Mouse (Mus musculus) lung, postnatal 36 days (tissue): ENCODE data around the gene Antxr1.

Source experiments
- DNase-seq: peaks from one replicate; pipeline ENCODE4 v3.0.0; 2022; ENCODE audit warnings: mixed read lengths

Gene Antxr1

DNA sequence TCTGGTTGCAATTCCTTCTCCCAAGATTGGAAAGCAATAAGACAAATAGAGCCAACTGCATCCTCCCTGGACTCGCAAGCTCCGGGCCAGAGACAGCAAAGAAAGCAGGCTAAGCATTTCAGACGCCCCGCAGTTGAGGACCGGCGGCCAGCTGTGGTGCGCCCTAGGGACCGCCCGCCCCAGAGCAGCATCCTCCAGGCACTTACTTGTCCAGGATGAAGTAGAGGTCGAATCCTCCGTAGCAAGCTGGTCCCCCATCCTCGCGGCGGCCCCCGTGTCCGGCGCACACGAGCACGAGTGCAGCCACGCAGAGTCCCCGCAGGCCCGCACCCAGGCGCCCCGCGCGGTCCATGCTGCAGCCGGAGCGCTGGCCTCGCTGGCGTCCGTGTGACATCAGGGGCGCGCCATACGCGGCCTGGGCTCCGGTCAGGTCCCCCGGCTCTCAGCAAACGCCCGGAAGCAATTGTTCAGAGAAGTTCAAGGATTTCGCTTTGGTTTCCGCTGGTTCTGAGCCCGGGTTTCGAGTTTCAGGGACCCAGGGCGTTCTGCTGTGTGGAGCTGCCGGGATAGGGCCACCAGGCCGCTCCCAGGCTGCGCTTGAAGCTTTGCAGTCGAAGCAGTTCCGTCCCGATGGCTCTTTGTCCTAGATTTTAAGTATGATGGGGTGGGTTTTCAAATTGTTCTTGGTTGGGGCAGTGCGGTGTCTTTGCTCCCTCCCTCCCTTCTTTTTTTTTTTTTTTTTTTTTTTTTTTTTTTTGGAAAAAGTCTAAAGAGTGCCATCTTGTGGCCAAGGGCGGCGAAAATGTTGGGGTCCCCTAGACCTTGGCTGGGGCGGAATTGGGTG is at the start of gene Antxr1:
Gene Antxr1, minus strand, starts transcription at position 731 of the 844 bp plus-strand sequence.
- DNase-seq: peak; percentile 58

DNA sequence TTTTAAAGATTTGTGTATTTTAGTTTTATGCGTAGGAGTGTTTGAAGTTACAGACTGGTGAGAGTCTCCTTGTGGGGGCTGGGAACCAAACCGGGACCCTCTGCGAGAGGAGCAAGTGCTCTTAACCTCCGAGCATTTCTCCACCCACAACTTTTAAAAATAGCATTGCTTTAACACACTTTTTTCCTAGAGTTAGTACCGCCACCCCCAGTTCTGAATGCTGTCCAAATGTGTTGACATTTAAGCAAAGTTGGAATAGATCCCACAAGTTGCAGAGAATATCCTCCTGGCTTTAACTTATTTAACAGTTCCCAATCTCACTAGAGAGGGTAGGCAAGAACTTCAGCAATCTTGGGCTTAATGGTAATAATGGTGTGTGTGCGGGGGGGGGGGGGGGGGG is 49.1 kb upstream of the Antxr1 start:
- no peak for DNase-seq

DNA sequence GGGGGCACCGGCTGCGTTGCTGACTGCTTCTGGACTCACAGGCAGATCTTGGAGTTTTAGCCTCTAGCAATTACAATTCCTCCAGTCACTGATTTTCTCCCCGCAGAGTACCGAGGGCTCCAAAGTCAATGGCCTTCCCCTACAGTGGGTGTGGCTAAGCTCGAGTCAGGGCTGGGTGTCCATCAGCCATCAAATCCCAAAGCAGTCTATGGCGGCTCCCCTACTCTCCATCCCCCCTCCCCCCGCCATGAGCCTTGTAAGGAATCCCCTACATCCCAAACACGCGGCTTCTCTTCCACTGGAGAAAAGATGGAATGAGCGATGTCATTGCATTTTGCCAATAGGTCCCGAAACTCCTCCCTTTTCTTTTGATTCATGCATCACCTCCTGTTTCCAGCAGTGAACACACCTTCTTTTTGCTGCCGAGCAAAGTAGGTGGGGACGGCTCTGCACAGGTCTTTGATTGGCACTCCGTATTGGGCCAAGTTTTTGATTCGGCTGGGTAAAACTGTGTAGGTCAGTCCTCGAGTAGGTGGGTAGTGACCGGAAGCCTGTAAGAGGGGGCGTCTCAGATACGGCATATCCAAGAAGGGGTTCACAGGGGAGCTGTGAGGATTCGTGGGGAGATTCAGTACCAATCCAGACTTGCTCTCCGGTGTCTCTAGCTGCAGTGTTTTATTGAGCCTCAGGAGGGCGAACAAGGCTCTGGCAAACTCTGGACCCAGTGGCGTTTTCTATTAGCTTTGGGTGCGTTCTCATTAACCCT is 48.5 kb upstream of the Antxr1 start:
- DNase-seq: peak; percentile 61

DNA sequence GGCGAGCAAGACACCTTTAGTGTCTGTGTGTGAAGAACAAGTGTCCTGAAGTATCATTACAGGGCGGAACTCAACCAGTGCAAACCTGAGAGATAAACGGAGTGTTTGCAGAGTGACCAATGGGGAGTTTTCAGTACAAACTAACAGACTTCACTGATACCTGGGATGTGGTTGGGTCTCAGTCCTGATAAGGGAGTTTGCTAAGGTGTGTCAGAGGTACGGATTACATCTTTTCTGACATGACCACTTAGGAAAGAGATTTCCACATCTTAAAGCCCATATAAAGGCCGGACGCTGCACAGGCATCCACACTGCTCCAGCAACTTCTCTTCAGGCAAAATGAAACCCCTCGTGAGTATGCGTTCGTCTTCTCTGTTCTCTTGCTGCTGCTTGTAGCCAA is 37.4 kb upstream of the Antxr1 start, which contains the start of gene Gkn2:
Gene Gkn2, plus strand, starts transcription at position 301 of the 400 bp plus-strand sequence.
- DNase-seq: no peak

DNA sequence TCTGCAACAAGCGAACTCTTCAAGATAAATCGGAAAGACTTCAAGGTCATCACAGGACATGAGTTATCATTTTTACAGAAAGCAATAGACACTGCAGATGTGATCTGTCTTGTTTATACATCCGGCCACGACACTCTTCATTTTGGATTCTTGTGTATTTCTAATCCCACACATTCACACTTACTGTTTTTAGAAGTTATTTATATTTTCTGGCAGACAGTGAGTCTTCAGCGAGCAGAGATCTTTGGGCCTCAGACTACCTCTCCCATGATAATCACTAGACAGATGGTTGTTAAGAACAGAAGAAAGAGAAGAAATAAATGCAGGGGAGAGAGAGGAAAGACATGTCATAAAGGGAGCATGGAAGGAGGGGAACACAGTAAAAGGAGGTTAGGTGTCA is 33.6 kb upstream of the Antxr1 start:
- no peak for DNase-seq

DNA sequence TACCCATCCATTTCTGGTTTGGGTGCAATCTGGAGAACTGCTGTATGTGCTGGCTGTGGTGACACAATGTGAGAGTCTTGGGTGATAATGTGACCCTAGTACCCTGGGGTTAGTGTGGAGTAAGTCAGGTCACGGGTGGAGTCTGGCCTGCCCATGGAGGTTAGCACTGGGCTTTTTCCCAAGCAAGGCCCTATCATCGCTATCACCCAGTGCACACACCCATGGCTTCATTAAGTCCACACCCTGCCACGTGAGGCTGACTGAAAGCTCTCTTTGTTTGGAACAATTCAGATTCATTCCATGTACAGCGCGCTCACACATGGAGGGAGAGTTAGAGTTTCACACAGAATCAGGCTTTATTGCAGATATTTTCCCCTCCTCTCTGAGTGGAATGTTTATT is 18.8 kb upstream of the Antxr1 start:
- peak; percentile 18 for DNase-seq

DNA sequence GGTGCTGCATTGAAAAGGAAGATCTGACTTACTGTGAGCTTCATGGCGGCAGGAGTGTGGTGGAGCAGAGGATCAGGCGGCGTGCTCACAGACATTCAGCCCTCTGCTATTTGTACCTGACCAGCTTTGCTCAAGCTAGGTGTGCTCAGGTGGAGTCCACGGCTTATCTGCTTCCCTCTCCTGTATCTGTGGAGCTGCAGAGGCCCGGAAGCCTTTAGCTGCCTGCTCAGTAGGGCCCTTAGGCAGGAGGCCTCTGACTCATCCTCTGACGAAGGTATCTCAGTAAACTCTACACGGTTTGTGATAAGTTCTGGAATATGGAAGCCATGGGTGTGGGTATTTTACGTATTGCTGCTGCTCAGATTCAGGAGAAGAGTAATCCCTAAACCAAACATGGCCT is 15.2 kb upstream of the Antxr1 start, which contains the start of gene Gkn1:
Gene Gkn1, minus strand, starts transcription at position 114 of the 400 bp plus-strand sequence.
- DNase-seq: no peak

DNA sequence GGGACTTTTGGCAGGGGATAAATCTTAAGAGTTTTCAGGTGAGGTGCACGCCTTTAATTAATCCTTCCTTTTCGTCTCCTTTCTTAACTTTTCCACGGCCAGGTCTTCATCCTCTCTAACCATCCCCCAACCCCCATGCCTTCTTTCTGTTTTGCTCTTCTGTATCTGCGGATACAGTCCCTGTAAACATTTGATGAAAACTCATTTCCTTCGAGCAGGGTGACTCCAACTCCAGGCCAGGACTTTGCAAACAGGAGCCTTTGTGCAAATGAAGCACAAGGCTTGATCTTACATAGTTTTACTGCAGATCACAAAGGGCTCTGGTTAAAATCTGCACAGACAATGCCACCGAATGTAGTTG is 294 bp upstream of the Antxr1 start:
- peak; percentile 70 for DNase-seq

DNA sequence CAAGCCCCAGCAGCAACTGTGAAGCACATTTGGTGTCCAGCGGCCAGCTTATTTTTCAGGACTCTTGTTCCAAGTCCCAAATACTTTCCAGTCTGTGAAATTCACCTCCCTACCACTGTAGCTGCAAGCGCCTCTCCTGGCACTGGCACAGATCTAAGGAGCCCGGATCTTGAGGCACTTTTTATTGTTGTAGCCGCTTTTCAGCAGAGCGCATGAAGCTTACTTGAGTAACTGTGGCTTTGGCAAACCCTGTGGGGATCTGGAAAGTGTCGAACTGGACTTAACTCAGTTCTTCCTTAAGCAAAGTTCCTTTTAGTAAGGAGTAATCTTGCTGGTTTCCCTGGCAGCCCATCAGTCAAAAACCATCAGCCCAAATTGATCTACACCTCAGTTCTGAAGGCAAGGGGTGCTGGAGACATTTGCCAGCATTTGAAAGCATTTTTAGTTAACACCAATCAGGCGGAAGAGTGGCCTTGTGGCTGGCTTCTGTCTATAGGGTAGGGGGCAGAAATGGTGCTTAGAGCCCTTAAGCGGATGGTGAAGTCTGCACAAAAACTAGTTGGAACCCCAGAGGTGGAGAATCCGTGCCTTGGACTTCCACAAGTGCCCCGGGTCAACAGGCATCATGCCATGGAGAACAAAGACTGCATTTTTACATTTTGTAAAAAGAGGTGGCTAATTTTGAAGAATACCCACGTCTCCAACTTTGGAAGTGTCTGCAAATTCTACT is 1.1 kb downstream of the Antxr1 start:
- DNase-seq: peak; percentile 57

DNA sequence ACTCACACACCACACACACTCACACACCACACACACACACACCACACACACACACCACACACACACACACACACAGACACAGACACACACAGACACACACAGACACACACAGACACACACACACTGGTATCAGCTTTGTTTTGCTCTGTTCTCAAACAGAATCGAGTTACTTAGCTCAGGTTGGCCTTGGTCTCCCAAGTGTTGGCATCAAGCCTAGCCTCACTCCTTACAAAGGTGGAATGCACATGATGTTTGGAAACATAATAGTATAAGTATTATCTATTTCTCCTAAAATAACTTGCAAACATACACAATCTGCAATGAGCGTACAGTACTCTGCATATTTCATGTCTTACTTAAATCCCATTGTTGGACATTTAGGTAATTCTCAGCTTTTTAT is 3.2 kb downstream of the Antxr1 start:
- peak; percentile 18 for DNase-seq

DNA sequence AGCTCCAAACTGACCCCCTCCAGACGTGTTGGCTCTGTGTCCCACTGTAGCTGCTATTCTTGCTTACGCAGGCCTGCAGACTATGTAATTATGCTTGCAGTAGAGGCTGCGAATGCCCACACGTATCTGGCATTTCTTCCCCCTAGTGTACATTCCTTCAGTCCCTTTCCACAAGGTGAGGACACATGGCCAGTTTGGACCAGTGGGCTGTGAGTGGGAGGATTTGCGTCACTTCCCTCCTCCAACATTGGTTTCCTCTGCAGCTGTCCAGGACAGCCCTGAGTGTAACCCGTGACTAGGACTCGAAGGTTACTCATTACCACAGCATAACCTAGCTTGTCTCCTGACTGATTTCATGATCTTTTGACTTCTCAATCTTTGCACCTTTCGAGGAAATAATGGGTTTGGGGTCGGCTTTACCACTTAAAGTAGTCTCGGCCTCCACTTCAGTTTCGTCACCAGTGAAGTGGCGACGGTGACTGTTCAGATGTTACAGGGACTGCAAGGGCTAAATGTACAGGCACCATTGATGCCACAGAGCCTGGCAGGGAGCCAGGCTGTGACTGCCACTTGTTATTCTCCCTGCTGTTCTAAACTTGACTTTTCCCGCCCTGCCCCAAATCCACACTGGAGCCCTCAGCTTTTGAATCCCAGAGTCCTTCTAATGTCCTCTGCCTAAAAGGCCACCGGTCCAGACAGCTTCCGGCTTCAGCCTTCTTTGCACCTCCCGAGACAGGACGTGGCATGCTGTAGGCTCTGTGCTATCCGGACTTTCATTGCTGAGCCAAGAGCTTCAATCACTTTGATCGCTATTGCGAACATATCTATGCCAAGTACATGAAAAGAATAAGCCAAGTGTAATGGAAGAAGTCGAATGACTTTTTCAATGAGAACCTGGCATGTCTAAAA is 7.1 kb downstream of the Antxr1 start:
- DNase-seq: peak; percentile 46

DNA sequence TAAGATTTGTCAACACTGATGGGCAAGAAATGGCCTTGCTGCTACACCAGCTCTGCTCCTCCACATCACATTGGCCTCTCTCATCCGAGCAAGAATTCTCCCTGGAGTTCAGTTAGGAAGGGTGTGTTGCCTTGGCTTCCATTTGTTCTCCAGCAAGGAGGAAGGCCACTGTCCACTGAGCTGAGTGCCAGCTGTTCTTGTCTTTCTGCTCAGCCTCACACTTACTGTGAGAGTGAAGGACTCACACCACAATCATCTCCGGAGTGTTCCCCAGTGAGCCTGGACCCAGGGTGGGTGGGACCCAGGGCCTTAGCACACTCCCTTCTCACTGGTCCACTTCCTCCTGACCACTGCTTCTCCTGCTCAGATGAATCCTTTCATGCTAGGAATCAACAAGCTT is 8.7 kb downstream of the Antxr1 start:
- no peak for DNase-seq

DNA sequence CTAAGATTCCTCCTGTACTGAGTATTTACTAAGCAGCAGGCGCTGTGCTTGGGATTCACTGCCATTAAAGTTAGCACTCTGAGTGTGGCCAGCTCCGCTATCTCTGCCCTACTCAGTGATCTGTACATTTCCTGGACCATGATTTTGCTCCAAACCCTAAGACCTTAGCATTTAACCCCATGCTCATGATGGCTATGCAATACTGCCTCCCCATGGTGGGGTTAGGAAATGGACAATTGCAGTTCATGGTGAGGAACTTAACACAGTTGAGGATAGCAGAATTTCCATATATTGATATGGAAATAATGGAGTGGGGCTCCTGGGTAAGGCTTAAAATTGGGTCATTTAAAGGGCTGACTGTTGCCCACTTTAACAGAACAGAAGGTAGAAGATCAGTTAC is 12.2 kb downstream of the Antxr1 start:
- DNase-seq: peak; percentile 76

DNA sequence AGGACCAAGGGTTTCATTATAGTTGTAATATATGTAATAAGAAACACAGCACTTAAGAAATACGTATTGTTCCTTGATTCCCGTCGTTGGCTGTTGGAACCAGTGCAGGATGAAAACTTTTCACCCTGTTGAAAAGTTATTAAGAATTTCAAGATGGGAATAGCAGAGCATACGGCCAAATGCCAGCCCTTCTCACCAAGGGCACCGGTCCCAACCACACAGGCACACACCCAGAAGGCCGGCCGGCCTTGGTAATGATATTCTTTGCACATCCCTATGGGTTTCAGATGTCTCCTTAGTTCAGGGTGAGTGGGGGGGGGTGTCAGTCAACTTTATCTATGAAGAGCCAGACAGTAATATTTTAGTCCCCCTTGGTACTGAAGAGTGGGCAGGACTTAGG is 17.0 kb downstream of the Antxr1 start:
- peak; percentile 29 for DNase-seq

DNA sequence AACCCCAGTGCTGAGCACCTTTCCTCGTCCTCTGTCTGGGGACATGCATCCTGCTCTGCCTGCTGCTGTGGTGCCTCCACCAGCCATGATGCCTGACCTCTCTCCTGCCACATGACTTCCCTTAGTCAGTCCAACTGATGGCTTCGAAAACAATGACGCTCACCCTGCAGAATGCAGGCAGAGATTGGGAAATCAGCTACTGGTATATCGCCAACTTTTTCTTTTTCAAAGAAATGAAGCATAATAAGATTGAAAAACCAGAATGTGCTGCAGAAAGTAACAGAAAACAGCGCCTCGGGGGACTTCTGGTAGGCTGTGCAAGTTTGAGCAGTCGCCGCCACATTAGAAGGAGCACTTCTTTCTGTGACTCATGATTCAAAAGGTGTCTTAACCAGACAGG is 18.7 kb downstream of the Antxr1 start:
- peak; percentile 75 for DNase-seq

DNA sequence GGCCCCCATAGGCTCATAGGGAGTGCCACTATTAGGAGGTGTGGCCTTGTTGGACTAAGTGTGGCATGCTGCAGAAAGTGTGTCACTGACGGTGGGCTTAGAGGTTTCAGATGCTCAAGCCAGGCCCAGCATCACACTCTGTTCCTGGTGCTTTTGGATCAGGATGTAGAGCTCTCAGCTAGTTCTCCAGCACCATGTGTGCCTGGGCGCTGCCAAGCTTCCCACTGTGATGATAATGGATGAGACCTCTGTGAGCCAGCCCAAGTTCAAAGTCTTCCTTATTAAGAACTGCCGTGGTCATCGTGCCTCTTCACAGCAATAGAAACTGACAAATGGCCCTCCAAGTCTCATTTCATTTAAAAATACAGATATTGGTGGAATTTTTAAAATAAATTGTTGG is 22.9 kb downstream of the Antxr1 start:
- no peak for DNase-seq

DNA sequence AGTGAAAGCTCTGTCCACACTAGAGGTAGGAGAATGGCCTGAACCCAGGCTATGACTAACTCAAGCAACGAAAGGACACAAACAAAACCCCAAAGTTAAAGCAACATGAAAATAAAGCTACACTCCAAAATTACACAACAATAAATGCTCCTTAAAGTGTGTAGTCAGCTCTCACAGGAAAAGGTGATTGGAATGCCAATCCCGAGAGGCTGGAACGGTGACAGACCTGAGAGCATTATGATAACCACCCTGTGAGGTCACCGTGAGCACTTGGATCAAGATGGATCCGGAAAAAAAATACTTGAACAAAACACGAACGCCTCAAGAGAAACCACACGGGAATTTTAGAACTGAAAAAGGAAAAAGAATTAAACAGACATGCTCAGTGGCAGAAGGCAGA is 31.1 kb downstream of the Antxr1 start:
- peak; percentile 70 for DNase-seq

DNA sequence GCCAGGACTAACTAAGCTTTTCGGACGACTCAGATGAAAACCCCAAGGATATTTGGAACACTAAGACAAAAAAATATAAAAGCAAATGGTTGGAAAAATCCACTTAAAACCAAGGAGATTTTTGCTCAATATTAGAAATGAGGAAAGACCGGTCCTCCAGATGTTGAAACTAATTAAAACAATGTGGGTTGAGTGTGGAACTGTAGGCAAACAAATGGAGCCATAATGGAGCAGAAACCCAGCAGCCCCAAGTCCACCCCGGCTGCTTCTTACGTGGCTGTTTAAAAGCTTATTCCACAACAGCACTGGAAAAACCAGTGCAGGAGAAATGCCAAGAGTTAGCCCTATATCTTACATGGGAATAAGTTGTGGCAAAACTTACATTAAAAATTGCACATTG is 32.9 kb downstream of the Antxr1 start:
- no peak for DNase-seq

DNA sequence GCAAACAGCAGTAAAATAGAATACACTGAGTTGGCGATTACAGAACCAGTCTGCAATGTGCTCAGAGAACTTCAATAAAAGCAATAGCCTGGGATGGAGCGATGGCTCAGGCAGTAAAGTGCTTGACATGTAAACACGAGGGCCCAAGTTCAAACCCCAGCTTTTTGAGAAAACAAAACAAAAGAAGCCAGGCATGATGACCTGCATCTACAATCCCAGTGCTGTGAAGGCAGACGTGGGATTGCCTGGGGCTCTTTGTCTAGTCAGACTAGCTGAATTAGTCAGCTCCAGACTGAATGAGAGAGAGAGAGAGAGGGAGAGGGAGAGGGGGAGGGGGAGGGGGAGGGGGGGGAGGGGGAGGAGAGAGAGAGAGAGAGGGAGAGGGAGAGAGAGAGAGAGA is 33.6 kb downstream of the Antxr1 start:
- no peak for DNase-seq

DNA sequence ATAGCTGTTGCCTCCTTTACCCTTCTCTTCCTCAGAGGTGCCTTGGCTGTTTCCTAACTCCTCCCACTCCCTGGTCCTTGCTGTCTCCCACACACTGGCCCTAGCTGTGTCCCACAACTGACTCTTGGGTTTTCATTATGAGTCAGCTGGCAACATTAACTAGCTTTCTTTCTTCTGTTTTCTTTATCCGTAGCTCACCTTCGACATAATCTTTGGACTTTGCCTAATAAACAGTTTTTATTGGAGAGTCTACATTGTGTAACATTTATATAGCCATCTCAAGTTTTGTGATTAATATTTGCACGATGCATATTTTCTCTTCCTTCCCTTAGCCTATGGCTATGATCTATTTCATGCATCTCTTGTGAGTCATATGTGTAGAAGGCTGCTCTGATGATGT is 40.7 kb downstream of the Antxr1 start:
- no peak for DNase-seq

DNA sequence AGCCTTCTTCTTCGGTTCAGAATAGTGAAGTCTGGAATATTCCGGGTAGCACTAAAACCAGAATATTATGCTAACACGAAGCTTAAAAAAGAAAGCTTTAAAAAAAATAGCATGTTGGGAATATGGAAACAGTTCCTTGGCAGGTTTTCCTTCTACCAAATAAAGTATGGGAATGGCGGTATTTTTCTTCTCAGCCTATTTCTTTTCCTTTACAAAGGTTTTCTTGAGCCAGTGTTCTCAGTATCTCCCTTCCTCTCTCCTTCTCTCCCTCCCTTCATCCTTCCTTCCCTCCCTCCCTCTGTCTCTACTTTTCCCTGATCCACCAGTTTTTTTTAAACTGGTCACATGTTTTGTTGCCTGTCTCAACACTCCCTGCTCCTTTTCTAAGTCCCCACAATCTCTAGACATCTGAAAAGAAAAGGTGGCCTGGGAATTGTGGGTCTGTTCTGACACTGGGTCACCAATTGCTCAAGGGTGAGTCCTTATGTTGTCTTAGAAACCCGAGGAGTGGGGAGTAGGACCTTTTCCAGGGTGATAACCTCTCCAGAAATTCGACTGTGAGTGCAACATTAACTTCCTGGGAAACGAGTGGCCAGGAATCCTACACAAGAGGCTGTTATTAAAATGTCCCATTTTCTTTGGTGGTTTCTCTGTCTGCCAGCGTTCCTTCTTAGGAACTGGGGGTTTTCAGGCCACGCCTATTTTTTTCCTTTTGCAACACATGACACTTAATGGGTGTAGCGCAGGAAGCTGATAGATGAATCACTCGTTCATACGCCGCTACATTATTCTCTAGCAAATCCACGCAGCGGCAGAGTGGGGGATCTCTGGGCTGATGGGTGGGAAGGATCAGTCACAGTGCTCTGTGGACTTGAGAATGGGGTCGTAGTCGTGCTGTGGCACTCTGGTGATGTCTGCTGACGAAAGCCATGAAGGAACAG is 42.4 kb downstream of the Antxr1 start:
- DNase-seq: no peak
